Mouse (Mus musculus) stomach, embryonic 14.5 days (tissue): ENCODE data around the gene 4930438A08Rik. TPM values are rescaled to one million over a fixed set of nuclear protein-coding genes. Genes with fewer than 3 reads are reported as not detected.
A peak's percentile ranks its signal among the peaks of the same experiment; 100 is the strongest.
"Not testable (repeated sequence)": the region's sequence is repeated elsewhere in the genome, so short reads cannot be mapped to it uniquely, and the experiment has no call there.

ENCODE experiments used
- ATAC-seq: fragments of 200-750 bp; cut with Nextera tagmentation; 2 replicates; pipeline ENCODE4 v1.8.0; 2017; ENCODE audit warnings: low read depth, moderate TSS enrichment; ENCODE audit not compliant: insufficient number of reproducible peaks, insufficient read depth, low FRiP score
- H3K27ac ChIP-seq: fragments of 300-500 bp; sonication (generic); 2 replicates; pipeline ENCODE4 v1.5.1; 2014; ENCODE audit warnings: mild to moderate bottlenecking, low read length, moderate library complexity, mixed read lengths
- H3K27me3 ChIP-seq: fragments of 300-500 bp; sonication (generic); 2 replicates; pipeline ENCODE4 v1.6.1; 2014; ENCODE audit warnings: low read length, control low read depth, mixed read lengths; ENCODE audit not compliant: control insufficient read depth, insufficient read depth
- H3K36me3 ChIP-seq: fragments of 300-500 bp; sonication (generic); 2 replicates; pipeline ENCODE4 v1.6.1; 2014; ENCODE audit warnings: mild to moderate bottlenecking, control low read depth, low read length, moderate library complexity, mixed read lengths; ENCODE audit not compliant: control insufficient read depth, insufficient read depth
- H3K4me1 ChIP-seq: fragments of 300-500 bp; sonication (generic); 2 replicates; pipeline ENCODE4 v1.6.1; 2014; ENCODE audit warnings: low read length, control low read depth, mixed read lengths; ENCODE audit not compliant: control insufficient read depth, insufficient read depth
- H3K4me2 ChIP-seq: fragments of 300-500 bp; sonication (generic); replicated peaks from 2 replicates; pipeline ENCODE4 v1.6.1; 2014; ENCODE audit warnings: low read depth, low read length, control low read depth
- H3K4me3 ChIP-seq: fragments of 300-500 bp; sonication (generic); 2 replicates; pipeline ENCODE4 v1.5.1; 2014; ENCODE audit warnings: low read depth, low read length, control low read depth
- H3K9ac ChIP-seq: fragments of 300-500 bp; sonication (generic); replicated peaks from 2 replicates; pipeline ENCODE4 v1.6.1; 2014; ENCODE audit warnings: low read depth, mild to moderate bottlenecking, control low read depth, low read length, moderate library complexity, mixed read lengths
- H3K9me3 ChIP-seq: fragments of 300-500 bp; sonication (generic); 2 replicates; pipeline ENCODE4 v1.6.1; 2016; ENCODE audit warnings: low read depth, low read length, control low read depth; ENCODE audit not compliant: control insufficient read depth
- WGBS: fragments of 180-500 bp; shearing (Covaris S2); extraction: QIAGEN DNeasy Blood & Tissue Kit; methylation state at CpG from one replicate; pipeline ENCODE4 v1.1.7; 2014; 5-methylcytosine and 5-hydroxymethylcytosine counted together
- polyA plus RNA-seq: library from polyadenylated mRNA; unstranded; fragments of >200 nt; fragmentation: Nextera tagmentation; extraction: Ambion mirVana; gene quantifications from 2 replicates; pipeline ENCODE4 v1.2.1, GENCODE M21; 2014

The 4930438A08Rik gene
- polyA plus RNA-seq, 1 experiment from 2014 or later, result not detected

- H3K4me3 ChIP-seq, result no peak overlapping the region
- no peaks in the 10 kb centered on the region for H3K4me1 ChIP-seq
- ATAC-seq, result no peak
- H3K9ac ChIP-seq, result no peak overlapping the region
- no peaks in the 10 kb centered on the region for H3K27me3 ChIP-seq
- H3K36me3 ChIP-seq, result no peaks in the 10 kb centered on the region
- H3K4me2 ChIP-seq, result no peak overlapping the region
- 47% methylated on average over 4 of the region's 4 CpGs for WGBS
- H3K27ac ChIP-seq, result no peak overlapping the region
- H3K9me3 ChIP-seq, result no peaks in the 10 kb centered on the region
These were observed 18.2 kb downstream of the 4930438A08Rik start for GRCm38 (mm10) chr11:58292791-58293190.

GRCm38 (mm10) chr11:58297396-58297795, 22.8 kb downstream of the 4930438A08Rik start:
- Histone ChIP-seq H3K9me3 (no peaks in the 10 kb centered on the region), H3K4me1 (no peaks in the 10 kb centered on the region), H3K27ac (no peak overlapping the region), H3K4me2 (no peak overlapping the region), H3K4me3 (no peak overlapping the region), H3K9ac (no peak overlapping the region), H3K36me3 (no peaks in the 10 kb centered on the region), H3K27me3 (no peaks in the 10 kb centered on the region)
- 82% methylated on average over 6 of the region's 6 CpGs for WGBS
- ATAC-seq, result no peak

DNA sequence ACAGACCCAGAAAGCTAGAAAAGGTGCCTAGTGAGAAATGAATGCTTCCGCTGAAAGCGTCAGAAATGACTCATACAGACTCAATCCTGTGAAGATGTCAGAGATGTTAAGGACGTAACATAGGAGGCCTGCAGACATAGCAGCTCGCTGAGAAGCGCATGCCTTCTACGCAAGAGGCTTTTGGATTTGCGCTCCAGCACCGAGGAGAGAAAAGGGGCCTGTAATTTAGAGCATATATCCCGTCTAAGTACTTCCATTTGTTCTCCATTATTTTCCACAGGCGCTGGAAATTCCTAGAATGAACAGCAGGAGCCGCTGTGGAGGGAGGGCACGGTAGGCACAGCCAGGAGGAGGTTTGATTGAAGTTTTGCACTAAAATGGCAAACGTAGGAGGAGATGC, 26.5 kb downstream of the 4930438A08Rik start:
- no peaks in the 10 kb centered on the region for H3K9me3 ChIP-seq
- H3K36me3 ChIP-seq, result no peaks in the 10 kb centered on the region
- no peak overlapping the region for H3K9ac ChIP-seq
- H3K4me3 ChIP-seq, result peak overlapping the region; percentile 54
- no peak for ATAC-seq
- peaks cover 5% of the 10 kb centered on the region; the same call in 1 of the 2 replicates for H3K4me1 ChIP-seq
- H3K27me3 ChIP-seq, result no peaks in the 10 kb centered on the region
- no peak overlapping the region for H3K27ac ChIP-seq
- peak overlapping the region; percentile 50 for H3K4me2 ChIP-seq
- WGBS, result 11% methylated on average over 13 of the region's 13 CpGs

GRCm38 (mm10) chr11:58301837-58302754, 27.5 kb downstream of the 4930438A08Rik start:
- no peaks in the 10 kb centered on the region for H3K36me3 ChIP-seq
- ATAC-seq, result peak; percentile 92
- H3K9ac ChIP-seq, result peak overlapping the region; percentile 48
- no peaks in the 10 kb centered on the region for H3K9me3 ChIP-seq
- WGBS, result under 1% methylated on average over 36 of the region's 36 CpGs
- no peaks in the 10 kb centered on the region for H3K27me3 ChIP-seq
- H3K4me2 ChIP-seq, result peak overlapping the region; percentile 50
- H3K27ac ChIP-seq, result peak overlapping the region; percentile 92
- peak overlapping the region; percentile 54 for H3K4me3 ChIP-seq
- peaks cover 5% of the 10 kb centered on the region for H3K4me1 ChIP-seq

- no peaks in the 10 kb centered on the region for H3K9me3 ChIP-seq
- H3K27me3 ChIP-seq, result no peaks in the 10 kb centered on the region
- H3K4me3 ChIP-seq, result peak overlapping the region; percentile 54
- H3K27ac ChIP-seq, result peak overlapping the region; percentile 92
- peaks cover 5% of the 10 kb centered on the region for H3K4me1 ChIP-seq
- ATAC-seq, result peak; percentile 44
- peak overlapping the region; percentile 48 for H3K9ac ChIP-seq
- under 1% methylated on average over 26 of the region's 26 CpGs for WGBS
- peak overlapping the region; percentile 50 for H3K4me2 ChIP-seq
- H3K36me3 ChIP-seq, result no peaks in the 10 kb centered on the region
These were observed 28.3 kb downstream of the 4930438A08Rik start for GRCm38 (mm10) chr11:58302774-58303445.

- Histone ChIP-seq H3K27ac (no peak overlapping the region), H3K9ac (no peak overlapping the region), H3K4me1 (peaks cover 5% of the 10 kb centered on the region), H3K27me3 (no peaks in the 10 kb centered on the region), H3K4me2 (peak overlapping the region; percentile 50; the same call in 1 of the 2 replicates), H3K4me3 (peak overlapping the region; percentile 54; the same call in 1 of the 2 replicates), H3K9me3 (no peaks in the 10 kb centered on the region), H3K36me3 (no peaks in the 10 kb centered on the region)
- ATAC-seq, result no peak
- 17% methylated on average over 7 of the region's 7 CpGs for WGBS
These were observed 29.0 kb downstream of the 4930438A08Rik start for GRCm38 (mm10) chr11:58303594-58303993.

GRCm38 (mm10) chr11:58305299-58305698, 30.7 kb downstream of the 4930438A08Rik start:
- H3K4me3 ChIP-seq, H3K9ac ChIP-seq, H3K9me3 ChIP-seq, H3K4me2 ChIP-seq, ATAC-seq, H3K27ac ChIP-seq, H3K27me3 ChIP-seq, H3K36me3 ChIP-seq, H3K4me1 ChIP-seq: not testable (repeated sequence)
- WGBS, result 87% methylated on average over 8 of the region's 8 CpGs

GRCm38 (mm10) chr11:58306860-58307308, 32.3 kb downstream of the 4930438A08Rik start, which contains the start of gene Zfp692:
Gene Zfp692 (plus strand): TSS chr11:58307069.
- H3K27ac ChIP-seq, result peak within 1 kb of the TSS; percentile 84
- H3K27me3 ChIP-seq, result no peaks in the 10 kb centered on the region
- H3K9ac ChIP-seq, result peak within 1 kb of the TSS; percentile 66
- H3K36me3 ChIP-seq, result no peaks in the 10 kb centered on the region; the same call in 1 of the 2 replicates
- H3K4me1 ChIP-seq, result peaks cover 5% of the 10 kb centered on the region
- ATAC-seq, result peak; percentile 64
- H3K9me3 ChIP-seq, result no peaks in the 10 kb centered on the region
- H3K4me2 ChIP-seq, result peak within 1 kb of the TSS; percentile 91
- WGBS, result under 1% methylated on average over 34 of the region's 34 CpGs
- H3K4me3 ChIP-seq, result peak within 1 kb of the TSS; percentile 52
